Mouse (Mus musculus) ovary, postnatal 14 days (tissue): ENCODE data around the gene Itgb3.

ENCODE experiments used
- DNase-seq: peaks from one replicate; pipeline ENCODE4 v3.0.0; 2022; ENCODE audit warnings: low spot score

The Itgb3 gene

DNA sequence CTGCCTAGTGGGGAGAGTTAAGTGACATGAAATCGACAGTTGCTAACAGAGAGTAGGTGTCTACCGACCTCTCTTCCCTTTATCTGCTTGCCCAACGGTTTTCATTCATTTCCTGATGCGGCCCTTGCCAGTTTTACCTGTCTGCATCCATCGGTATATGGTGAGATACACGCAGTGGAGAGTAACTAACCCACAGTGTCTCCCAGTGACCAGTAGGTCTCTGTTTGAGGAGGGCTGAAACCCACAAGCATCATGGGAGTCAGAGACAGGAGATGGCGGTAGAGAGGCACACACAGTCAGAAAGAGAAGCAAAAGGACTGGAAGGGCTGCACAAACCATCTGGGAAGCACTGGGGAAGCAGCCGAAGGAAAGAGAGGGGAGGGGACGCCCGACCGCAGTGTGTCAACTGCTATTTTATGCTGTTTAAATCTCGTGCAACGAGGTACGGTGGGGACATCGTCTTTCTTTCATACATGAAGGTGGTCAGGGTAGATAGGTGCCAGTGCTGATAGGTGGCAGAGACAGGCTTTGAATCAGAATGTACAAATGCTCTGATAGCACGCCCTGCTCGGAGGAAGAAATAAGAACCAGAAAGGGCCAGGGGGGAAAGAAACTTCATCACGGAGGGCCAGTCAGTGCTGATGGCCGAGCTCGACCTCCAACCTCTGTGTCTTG is 53.9 kb downstream of the Itgb3 start:
- DNase-seq: no peak

DNA sequence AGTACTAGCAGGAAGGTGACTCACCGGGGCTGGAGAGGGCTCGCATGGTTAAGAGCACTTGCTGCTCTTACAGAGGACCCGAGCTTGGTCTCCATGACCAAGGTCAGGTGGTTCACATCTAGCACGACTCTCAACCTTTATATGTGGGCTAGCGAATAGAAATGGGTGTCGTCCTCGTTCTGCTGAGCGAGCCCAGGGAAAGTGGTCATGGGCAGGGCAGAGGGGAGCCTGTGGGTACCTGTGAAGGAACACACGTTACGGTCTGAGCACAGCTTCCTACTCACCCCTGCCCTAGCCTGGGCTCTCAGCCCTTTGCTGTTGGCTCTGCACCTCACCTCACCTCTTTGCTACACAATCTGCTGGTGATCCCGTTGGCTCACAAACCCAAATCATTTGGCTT is 54.8 kb downstream of the Itgb3 start:
- DNase-seq: no peak

DNA sequence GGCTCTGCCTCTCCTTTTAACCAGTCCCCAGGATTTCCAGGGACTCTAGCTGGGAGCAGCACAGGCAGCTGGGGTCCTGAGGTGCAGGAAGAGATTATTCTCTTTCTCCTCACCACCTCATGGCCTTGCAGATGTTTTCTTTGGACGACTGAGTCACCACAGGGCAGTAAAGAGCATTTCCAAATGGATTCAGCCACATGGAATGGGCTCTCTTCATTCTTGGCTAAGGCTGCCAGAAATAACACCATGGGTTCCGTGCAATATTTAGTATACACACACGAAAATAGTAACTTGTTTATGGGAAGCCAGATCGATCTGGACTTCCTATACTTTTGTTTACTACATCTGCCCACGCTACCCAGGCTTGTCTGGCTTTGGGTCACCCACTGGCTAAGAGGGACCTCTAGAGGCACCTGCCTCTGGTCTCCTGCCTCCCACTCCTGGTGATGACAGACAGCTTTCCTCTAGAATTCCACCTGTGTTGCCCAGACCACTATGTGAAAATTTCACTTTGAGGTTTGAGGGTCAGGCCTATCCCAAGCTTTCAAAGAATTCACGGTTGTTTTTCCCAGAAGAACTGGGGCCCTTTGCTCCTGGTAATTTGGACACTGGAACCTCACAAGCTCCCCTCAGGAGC is 55.6 kb downstream of the Itgb3 start:
- DNase-seq: no peak

DNA sequence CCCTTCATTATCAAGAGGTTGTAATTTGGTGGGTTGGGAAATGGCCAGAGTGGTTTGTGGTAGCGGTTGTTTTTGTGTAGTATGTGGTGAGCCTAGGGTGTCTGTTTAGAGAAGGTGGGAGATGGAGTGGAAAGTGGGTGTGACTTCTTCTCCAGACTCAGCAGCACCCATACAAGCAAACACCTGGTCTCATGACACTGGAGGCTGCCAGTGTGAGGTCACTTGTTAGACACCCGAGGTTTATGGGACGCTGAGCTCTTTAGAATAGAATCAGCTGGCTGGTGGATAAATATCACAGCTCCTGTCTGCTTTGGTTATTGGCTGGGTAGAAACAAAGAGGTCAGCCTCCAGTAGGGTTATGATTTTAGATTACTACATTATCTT is 56.1 kb downstream of the Itgb3 start:
- DNase-seq: no peak

DNA sequence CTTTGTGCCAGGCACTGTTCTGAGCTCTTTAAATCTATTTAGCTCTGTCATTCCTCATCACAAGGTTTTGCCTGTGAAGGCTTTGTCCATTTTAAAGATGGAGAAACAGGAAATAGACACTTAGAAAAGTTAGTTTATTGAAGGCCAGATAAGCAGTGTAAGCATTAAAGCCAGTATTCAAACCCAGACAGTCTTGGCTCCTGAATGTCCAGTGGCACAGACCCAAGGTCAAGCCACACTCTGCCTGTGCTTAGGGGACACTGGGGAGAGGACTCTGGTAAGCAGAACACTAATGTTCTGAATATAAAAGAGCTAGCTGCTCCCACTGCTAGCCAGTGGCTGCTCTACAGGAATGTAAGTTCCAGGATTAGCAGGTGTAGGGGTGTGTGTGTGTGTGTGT is 56.6 kb downstream of the Itgb3 start:
- DNase-seq: no peak

DNA sequence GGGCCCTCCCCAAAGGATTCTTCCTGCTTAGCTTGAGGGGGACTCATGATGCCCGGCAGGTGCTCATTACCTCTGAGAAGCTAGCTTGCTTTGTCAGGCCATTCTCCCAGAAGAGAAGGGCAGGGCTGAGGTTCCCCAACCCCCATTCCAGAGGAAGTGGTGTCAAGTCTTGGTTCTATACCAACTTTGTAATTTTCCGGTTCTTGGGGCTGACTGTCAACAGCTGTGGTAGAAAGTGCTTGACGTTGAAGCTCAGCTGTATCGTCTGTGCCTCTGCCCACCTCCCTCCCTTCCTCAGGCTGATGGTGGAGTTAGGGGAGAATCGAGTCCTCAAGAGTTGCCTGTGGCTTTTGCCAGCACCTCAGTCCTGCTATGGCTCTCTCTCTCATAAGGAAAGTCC is 59.6 kb downstream of the Itgb3 start:
- DNase-seq: no peak

DNA sequence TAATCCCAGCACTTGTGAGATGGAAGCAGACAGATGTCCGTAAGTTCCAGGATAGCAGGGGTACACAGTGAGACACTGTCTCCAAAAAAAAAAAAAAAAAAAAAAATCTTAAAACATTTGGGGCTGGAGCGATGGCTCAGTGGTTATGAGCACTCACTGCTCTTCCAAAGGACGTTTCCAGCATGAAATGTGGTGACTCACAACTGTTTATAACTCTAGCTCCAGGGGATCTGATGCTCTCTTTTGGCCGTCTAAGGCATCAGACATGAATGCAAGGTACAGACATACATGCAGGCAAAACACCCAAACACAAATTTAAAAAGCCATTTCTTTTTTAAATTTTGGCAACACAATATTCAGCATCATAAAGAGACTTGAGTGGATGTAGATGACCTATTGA is 65.6 kb downstream of the Itgb3 start:
- DNase-seq: no peak

DNA sequence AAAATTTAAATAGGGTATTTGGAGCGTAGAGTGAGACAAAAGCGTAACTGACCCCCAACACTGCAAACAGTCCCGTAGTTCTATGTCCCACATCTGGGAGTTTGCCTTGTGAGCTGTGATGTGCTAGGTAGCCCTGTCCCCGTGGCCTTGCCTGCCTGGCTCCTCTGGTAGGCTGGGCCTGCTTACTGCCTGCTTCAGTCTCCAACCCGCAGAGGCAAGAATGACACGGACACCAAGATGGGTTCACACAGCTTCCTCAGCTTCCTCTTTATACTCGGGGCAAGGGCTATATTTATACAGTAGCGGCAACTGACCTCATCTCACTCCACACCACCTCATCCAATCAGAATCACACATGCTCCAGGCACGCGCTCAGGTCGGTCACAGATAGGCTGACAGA is 67.0 kb downstream of the Itgb3 start:
- DNase-seq: no peak

DNA sequence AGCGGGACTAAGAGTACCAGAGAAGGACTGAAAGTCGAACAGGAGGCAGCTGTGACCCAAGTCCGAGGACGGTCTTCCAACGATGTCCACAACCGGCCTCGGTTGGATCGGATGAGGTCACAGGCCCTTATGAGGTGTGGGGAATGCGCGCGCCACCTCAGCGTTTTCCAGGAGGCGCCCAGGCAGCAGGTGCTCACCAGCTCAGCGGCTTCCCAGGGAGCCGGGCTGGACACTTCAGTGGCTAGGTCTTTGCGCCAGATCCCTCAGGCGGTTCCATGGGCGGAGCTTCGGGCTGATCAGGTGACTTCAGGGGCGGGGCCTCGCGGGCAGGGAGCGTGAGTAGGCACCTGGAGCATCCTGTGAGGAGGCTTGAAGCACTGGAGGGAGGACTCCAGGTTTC is 77.7 kb downstream of the Itgb3 start, which contains the start of gene Gm11639:
TSS of gene Gm11639 (plus strand) at position 160 of the 400 bp plus-strand sequence.
- DNase-seq: no peak

DNA sequence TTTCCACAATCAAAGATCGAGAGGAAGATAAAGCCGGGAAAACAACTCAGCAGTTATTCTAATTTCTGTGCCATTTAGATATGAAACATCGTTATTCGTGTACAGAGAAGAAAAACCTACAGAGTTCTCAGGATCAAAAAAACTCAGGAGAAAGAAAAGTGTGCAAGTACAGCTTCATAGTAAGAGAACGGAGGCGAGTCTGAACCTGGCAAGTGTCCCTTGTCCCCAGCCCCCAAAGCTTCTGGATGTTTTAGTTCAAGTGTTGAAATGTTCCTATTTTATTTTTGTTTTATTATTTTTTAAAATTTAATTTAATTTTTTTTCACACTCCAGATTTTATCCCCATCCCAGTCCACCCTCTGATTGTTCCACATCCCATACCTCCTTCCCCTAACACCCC is 85.4 kb downstream of the Itgb3 start:
- no peak for DNase-seq

DNA sequence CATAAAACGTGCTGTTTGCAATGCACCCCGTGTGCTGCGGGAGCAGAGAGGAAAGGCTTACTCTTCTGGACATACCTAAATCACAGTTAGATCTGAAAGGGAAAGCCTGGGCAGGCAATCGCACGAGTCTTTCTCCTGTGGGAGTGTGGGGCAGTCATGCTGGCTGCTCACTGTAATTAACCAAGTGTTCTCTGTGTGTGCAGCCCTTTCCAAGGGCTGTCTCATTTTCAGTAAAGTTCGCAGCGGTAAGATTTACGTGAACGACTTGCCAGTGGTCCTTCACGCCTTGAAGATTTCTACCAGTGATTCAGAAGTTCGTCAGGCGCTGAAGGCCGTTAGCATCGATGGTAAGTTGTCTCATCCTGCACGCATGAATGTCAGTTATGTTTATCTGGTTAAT is 96.3 kb downstream of the Itgb3 start:
- DNase-seq: no peak

DNA sequence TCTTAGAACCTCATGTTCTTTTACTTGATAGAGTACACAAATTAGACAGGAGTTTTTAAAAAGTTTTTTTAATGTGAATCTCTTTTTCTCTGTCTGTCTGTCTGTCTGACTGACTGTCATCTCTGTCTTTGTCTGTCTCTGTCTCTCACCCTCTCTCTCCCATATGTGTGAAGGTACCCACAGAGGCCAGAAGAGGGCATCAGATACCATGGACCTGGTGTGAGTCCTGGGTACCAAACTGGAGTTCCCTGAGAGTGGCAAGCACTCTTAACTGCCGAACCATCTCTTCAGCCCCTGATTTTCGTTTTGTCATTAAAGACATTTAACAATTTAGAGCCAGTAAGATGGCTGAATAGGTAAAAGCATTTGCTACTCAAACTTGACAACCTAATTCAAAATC is 99.3 kb downstream of the Itgb3 start:
- no peak for DNase-seq
